Mouse (Mus musculus) neural tube, embryonic 13.5 days (tissue): ENCODE results near the gene Kif1b. TPM values are rescaled to one million over a fixed set of nuclear protein-coding genes. Genes with fewer than 3 reads are reported as not detected.

ENCODE experiments used
- ATAC-seq: fragments of 200-750 bp; cut with Nextera tagmentation; 2 replicates; pipeline ENCODE4 v1.8.0; 2017; ENCODE audit warnings: low read depth, mild to moderate bottlenecking, moderate TSS enrichment, moderate library complexity
- H3K27ac ChIP-seq: fragments of 300-500 bp; sonication (generic); replicated peaks from 2 replicates; pipeline ENCODE4 v1.5.1; 2015; ENCODE audit warnings: moderate library complexity, mild to moderate bottlenecking, inconsistent platforms
- H3K27me3 ChIP-seq: fragments of 300-500 bp; sonication (generic); 2 replicates; pipeline ENCODE4 v1.6.1; 2015; ENCODE audit warnings: mild to moderate bottlenecking, inconsistent platforms
- H3K36me3 ChIP-seq: fragments of 300-500 bp; sonication (generic); 2 replicates; pipeline ENCODE4 v1.6.1; 2015; ENCODE audit warnings: mild to moderate bottlenecking, inconsistent platforms
- H3K4me1 ChIP-seq: fragments of 300-500 bp; sonication (generic); replicated peaks from 2 replicates; pipeline ENCODE4 v1.6.1; 2015; ENCODE audit warnings: inconsistent platforms
- H3K4me2 ChIP-seq: fragments of 300-500 bp; sonication (generic); 2 replicates; pipeline ENCODE4 v1.6.1; 2015; ENCODE audit warnings: inconsistent platforms, mild to moderate bottlenecking, moderate library complexity
- H3K4me3 ChIP-seq: fragments of 300-500 bp; sonication (generic); 2 replicates; pipeline ENCODE4 v1.5.1; 2015; ENCODE audit warnings: mild to moderate bottlenecking, inconsistent platforms
- H3K9ac ChIP-seq: fragments of 300-500 bp; sonication (generic); 2 replicates; pipeline ENCODE4 v1.6.1; 2015; ENCODE audit warnings: moderate library complexity, mild to moderate bottlenecking, inconsistent platforms
- H3K9me3 ChIP-seq: fragments of 300-500 bp; sonication (generic); 2 replicates; pipeline ENCODE4 v1.6.1; 2016; ENCODE audit warnings: inconsistent platforms
- WGBS: fragments of 180-500 bp; shearing (Covaris S2); methylation state at CpG from one replicate; pipeline ENCODE4 v1.1.7; 2015; 5-methylcytosine and 5-hydroxymethylcytosine counted together
- polyA plus RNA-seq: library from polyadenylated mRNA; unstranded; fragments of >200 nt; fragmentation: Nextera tagmentation; extraction: Ambion mirVana; gene quantifications from 2 replicates; pipeline ENCODE4 v1.2.1, GENCODE M21; 2015

The Kif1b gene
- polyA plus RNA-seq, 1 experiment from 2014 or later: 123 TPM

DNA sequence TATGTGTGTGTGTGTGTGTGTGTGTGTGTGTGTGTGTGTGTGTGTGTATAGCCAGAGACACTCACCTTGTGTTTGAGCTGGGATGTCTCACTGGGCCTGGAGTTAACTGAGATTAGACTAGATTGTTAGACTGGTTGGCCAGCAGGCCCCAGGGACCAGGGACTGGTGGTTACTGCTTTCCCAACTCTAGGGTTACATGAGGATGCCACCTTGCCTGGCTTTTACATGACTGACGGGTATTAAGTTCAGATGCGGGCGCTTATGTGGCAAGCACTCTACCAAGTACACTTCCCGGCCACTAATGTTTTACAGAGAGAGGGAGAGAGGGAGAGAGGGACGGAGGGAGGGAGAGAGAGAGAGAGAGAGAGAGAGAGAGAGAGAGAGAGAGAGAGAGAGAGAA, 4.5 kb upstream of the Kif1b start:
- no peak overlapping the region for H3K27ac ChIP-seq
- no peak overlapping the region for H3K4me2 ChIP-seq
- no peaks in the 10 kb centered on the region for H3K9me3 ChIP-seq
- no peaks in the 10 kb centered on the region for H3K36me3 ChIP-seq
- no peak overlapping the region for H3K4me3 ChIP-seq
- H3K9ac ChIP-seq: no peak overlapping the region
- no peaks in the 10 kb centered on the region for H3K27me3 ChIP-seq
- ATAC-seq: no peak
- peaks cover 13% of the 10 kb centered on the region for H3K4me1 ChIP-seq
- WGBS: 83% methylated on average over 5 of the region's 5 CpGs

DNA sequence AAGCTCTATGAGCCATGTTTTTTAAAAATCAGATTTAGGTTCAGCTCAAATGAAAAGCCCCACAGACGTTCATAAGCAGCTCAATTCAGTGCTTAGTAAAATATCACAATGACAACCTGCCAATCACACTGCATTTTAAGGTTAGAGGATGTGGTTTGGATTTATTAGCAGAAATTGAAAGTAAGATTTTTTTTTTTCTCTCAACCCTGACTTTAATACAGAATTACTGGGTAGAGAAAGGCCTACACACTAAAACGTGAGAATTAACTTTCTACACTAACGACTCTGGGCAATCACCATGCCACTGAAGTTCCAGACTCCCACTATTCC, 963 bp upstream of the Kif1b start:
- Histone ChIP-seq H3K27ac (peak overlapping the region; percentile 99), H3K4me2 (peak overlapping the region; percentile 68), H3K9ac (peak overlapping the region; percentile 87), H3K4me1 (peaks cover 40% of the 10 kb centered on the region), H3K36me3 (no peaks in the 10 kb centered on the region), H3K9me3 (no peaks in the 10 kb centered on the region), H3K4me3 (peak overlapping the region; percentile 71), H3K27me3 (no peaks in the 10 kb centered on the region)
- no peak for ATAC-seq
- WGBS: 25% methylated on average over 3 of the region's 3 CpGs

DNA sequence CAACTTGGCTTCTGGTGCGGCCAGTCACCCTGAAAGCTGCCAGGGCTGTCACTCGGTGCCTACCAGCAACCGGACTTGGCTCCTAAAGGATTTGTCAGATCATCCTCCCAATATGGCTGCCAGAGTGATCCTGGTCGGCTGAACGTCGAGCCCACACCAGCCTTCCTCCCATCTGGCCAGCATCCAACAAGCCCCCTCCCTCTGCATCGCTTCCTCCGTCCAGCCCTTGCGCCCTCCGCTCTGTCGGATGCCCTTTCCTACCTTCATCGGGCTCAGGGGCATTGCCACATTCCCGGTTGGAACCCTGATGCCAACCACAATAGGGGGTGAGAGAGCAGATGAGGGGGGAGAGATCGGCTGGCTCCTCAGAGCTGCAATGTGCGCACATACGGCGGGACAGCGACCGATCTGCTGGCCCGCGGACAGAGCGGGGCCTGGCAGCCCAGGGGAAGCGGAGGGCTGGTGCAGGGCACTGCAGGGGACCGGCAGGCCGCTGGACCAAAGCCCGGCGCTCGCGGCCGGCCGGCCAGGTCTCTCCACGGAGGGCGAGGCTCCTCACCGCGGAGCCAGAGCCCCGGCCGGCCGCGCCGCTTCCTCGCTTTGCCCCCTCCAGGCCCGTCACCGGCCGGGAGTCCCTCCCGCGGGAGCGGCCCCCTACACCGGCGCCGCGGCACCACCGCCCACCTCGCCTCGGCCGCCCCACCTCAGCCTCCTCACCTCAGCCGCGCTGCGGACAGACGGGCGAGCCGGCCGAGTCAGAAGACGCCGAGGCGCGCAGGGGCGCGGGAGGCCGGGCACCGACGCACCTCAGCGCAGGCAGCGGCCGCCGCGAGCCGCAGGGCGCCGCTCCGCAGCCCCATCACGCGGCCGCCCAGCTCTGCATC, 539 bp downstream of the Kif1b start:
- WGBS: under 1% methylated on average over 73 of the region's 83 CpGs
- peaks cover 53% of the 10 kb centered on the region for H3K4me1 ChIP-seq
- no peaks in the 10 kb centered on the region for H3K9me3 ChIP-seq
- peak overlapping the region; percentile 100 for H3K9ac ChIP-seq
- peak overlapping the region; percentile 90 for H3K4me2 ChIP-seq
- H3K27me3 ChIP-seq: no peaks in the 10 kb centered on the region
- no peaks in the 10 kb centered on the region for H3K36me3 ChIP-seq
- peak overlapping the region; percentile 71 for H3K4me3 ChIP-seq
- ATAC-seq: peak; percentile 56
- H3K27ac ChIP-seq: peak overlapping the region; percentile 99

DNA sequence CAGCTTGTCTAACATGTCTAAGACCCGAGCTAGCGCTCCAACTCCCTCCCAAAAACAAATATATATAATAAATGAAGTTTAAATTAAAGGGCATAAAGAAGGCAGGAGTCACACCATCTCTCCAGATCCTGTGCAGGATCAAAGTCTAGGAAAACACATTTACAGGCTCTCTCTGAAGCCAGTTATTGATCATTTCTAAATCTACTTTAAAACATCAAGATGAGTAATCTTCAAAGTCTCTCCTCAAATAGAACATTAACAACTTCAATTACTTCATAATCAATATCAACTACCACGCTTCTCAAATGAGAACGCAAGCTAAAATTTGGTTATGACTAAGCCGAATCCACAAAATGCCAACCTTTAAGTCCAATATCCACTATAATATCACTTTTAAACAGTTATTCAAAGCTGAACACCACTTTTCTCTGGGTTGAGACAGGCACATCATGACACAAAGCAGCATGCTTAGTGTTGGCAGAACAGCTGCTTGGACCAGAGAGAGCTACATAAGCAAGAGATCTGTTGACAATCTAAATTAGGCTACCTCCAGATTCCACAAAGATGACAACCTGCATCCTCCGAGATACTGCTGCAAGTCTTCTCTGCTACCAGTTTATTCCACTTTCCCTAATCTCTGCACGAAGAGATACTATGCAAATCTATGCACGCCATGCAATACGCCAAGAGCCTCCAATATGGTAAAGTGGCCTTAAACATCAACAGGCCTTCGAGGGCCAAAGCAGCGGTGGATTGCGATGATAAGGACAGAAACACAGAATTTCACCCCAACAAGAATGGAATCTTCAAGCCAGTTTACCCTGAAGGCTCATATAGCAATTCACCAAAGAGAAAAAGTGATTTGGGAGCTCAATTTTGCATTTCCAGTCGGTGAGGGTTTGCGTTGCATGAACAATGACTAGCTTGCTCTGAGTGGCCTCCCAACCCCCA, 1.5 kb downstream of the Kif1b start:
- no peaks in the 10 kb centered on the region for H3K9me3 ChIP-seq
- H3K36me3 ChIP-seq: no peaks in the 10 kb centered on the region
- no peak for ATAC-seq
- peak overlapping the region; percentile 90 for H3K4me2 ChIP-seq
- H3K4me1 ChIP-seq: peaks cover 62% of the 10 kb centered on the region
- peak overlapping the region; percentile 71 for H3K4me3 ChIP-seq
- no peaks in the 10 kb centered on the region for H3K27me3 ChIP-seq
- peak overlapping the region; percentile 99 for H3K27ac ChIP-seq
- H3K9ac ChIP-seq: peak overlapping the region; percentile 100
- 33% methylated on average over 14 of the region's 14 CpGs for WGBS

DNA sequence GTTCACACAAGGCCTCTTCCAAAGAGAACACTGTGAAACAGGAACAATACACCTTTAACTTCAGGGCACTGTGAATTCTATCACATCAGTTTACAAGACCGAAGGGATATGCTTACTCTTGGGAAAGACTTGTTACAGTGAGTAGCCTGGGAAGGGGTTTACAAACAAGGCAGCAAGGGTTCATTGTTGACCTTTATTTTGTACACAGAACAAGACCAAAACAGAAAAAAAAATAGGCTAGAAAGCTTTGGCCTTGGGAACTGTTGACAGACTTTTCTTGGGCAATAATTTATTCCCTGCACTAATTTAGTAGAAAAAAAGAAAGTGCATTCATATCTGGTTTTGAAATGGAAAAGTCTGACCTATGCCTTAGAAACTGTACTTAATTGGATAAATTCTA, 3.0 kb downstream of the Kif1b start:
- H3K4me2 ChIP-seq: peak overlapping the region; percentile 90
- H3K27me3 ChIP-seq: no peaks in the 10 kb centered on the region
- H3K27ac ChIP-seq: no peak overlapping the region
- H3K4me3 ChIP-seq: peak overlapping the region; percentile 9; the same call in 1 of the 2 replicates
- no peaks in the 10 kb centered on the region for H3K36me3 ChIP-seq
- 70% methylated on average over 1 of the region's 1 CpGs for WGBS
- no peak for ATAC-seq
- peak overlapping the region; percentile 43 for H3K9ac ChIP-seq
- H3K9me3 ChIP-seq: no peaks in the 10 kb centered on the region
- peaks cover 64% of the 10 kb centered on the region for H3K4me1 ChIP-seq

DNA sequence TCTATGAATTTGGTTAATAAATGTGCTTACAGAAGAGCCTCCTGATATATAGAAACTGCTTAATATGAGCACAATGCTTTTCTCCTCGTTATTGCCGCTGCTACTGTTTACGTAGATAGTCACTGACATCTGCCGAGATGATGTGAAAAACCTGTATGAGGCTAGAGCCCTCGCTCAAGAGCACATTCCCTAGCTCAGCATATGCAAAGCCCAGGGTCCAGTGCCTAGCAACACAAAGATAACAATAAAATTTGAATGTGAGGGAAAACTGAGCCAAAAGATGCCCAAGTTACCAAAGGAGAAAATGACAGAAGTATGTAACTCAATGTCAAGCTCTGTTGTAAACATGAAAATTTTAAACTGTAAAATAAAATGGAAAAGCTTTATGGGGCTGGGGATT, 4.0 kb downstream of the Kif1b start:
- H3K27ac ChIP-seq: no peak overlapping the region
- H3K9me3 ChIP-seq: no peaks in the 10 kb centered on the region
- ATAC-seq: no peak
- peak overlapping the region; percentile 90 for H3K4me2 ChIP-seq
- H3K27me3 ChIP-seq: no peaks in the 10 kb centered on the region
- peak overlapping the region; percentile 41; the same call in 1 of the 2 replicates for H3K9ac ChIP-seq
- peaks cover 56% of the 10 kb centered on the region for H3K4me1 ChIP-seq
- H3K36me3 ChIP-seq: no peaks in the 10 kb centered on the region
- 57% methylated on average over 5 of the region's 5 CpGs for WGBS
- peak overlapping the region; percentile 9 for H3K4me3 ChIP-seq

DNA sequence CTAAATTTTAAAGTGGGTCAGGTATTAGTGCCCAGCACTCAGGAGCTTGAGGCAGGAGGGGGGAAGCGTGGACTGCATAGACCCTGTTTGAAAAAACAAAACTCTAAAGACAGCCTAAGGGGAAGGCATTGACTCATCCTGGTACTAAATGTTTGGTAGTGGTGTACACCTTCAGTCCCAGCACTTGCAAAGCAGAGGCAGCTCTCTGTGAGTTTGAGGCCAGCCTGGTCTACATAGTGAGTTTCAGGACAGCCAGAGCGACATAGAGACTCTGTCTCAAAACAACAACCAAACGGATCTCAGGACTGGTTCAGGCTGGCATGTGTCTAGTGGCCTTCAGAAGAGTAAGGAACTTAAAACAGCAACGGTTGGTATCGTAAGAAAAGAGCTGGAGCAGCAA, 4.7 kb downstream of the Kif1b start:
- no peak overlapping the region for H3K27ac ChIP-seq
- no peaks in the 10 kb centered on the region for H3K27me3 ChIP-seq
- no peaks in the 10 kb centered on the region for H3K36me3 ChIP-seq
- peaks cover 53% of the 10 kb centered on the region for H3K4me1 ChIP-seq
- ATAC-seq: no peak
- WGBS: 76% methylated on average over 5 of the region's 5 CpGs
- H3K4me2 ChIP-seq: peak overlapping the region; percentile 90
- no peaks in the 10 kb centered on the region for H3K9me3 ChIP-seq
- no peak overlapping the region for H3K4me3 ChIP-seq
- no peak overlapping the region for H3K9ac ChIP-seq

DNA sequence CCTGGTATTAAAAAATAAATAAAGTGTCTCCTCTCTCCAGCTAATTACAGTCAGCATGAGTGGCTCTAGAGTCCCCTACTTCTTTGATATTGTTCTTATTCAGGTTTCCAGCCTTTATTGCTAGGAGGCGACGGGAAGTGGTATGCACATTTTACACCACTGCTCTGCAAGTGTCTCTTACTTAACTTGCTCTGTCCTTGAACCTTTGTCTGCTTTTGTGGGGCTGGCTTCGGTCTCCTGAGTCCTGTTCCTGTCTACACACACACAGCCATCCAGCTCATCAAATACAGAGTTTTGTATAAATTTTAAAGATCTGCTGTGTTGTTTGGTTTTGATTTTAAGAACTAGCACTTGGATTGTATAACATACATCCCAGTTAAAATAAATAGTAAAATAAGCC, 5.4 kb downstream of the Kif1b start:
- Histone ChIP-seq H3K27ac (0 out of 2 replicates have a peak overlapping the region, but pooled peaks have one; percentile 10), H3K9ac (peak overlapping the region; percentile 26; the same call in 1 of the 2 replicates), H3K4me2 (0 out of 2 replicates have a peak overlapping the region, but pooled peaks have one; percentile 11), H3K36me3 (no peaks in the 10 kb centered on the region), H3K4me1 (peaks cover 57% of the 10 kb centered on the region), H3K9me3 (no peaks in the 10 kb centered on the region), H3K27me3 (no peaks in the 10 kb centered on the region), H3K4me3 (no peak overlapping the region)
- no peak for ATAC-seq
- 41% methylated on average over 3 of the region's 3 CpGs for WGBS

DNA sequence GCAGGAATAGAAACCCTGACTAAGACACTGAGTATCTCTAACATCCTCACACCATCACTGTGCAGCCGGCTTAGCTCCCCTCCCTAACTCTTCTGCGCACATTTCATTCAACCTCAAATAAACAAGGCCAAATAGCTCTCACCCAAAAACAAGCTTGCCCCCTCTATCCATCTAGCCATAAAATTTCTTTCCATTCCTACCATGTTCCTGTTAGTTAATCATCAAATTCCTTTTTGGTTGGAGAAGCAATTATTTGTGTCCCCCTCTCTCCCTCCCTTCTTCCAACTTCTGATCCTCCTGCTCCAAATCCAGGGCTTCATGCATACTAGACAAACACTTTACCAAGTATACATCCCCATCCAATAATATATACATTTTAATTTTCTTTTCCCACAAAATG, 11.0 kb downstream of the Kif1b start:
- Histone ChIP-seq H3K4me3 (no peak overlapping the region), H3K27me3 (no peaks in the 10 kb centered on the region), H3K4me2 (no peak overlapping the region), H3K27ac (no peak overlapping the region), H3K9me3 (no peaks in the 10 kb centered on the region), H3K4me1 (peaks cover 33% of the 10 kb centered on the region), H3K36me3 (0 out of 2 replicates have a peak, but pooled peaks cover 6% of the 10 kb centered on the region), H3K9ac (no peak overlapping the region)
- no peak for ATAC-seq
- 89% methylated on average over 2 of the region's 2 CpGs for WGBS

DNA sequence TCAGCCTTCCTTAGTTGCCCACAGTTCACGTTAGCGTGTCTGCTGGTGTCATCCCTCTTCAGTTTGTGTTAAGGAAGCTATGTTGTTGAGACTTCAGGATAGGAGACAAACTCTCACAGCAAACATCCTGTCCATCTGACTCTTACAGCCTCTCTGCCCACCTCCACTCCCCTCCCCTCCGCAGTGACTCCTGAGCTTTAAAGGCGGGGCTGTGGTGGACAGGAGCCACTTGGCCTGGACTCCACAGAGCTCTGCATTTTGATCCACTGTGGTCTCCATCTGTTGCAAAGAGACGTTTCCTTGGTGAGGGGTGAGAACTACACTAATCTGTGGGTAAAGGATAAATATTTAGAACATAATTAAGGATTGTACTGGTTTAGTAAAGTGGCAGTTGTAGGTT, 14.5 kb downstream of the Kif1b start:
- no peak overlapping the region for H3K4me2 ChIP-seq
- no peak overlapping the region for H3K4me3 ChIP-seq
- WGBS: 85% methylated on average over 5 of the region's 5 CpGs
- no peak overlapping the region for H3K27ac ChIP-seq
- no peak for ATAC-seq
- H3K9ac ChIP-seq: no peak overlapping the region
- H3K36me3 ChIP-seq: peaks cover 34% of the 10 kb centered on the region
- no peaks in the 10 kb centered on the region for H3K27me3 ChIP-seq
- H3K9me3 ChIP-seq: no peaks in the 10 kb centered on the region
- H3K4me1 ChIP-seq: peaks cover 26% of the 10 kb centered on the region

DNA sequence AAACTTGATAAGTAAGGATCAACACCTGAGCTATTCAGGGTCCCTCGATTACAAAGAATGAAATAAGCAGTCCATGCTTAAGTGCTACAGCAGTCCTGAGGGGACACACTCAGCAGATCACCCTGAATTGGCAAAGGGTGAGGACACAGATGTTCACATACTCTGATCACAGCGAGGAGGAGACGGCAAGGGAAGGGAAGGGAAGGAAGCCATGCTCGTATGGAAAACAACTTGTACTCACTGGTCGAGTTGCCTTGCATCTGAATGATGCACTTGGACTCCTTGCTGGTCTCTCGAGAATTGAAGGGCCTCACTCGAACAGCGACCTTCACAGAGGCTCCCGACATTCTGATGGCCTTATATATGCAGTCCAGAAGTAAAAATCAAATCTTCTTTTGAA, 16.4 kb downstream of the Kif1b start:
- WGBS: 81% methylated on average over 9 of the region's 9 CpGs
- H3K36me3 ChIP-seq: peaks cover 40% of the 10 kb centered on the region
- ATAC-seq: no peak

DNA sequence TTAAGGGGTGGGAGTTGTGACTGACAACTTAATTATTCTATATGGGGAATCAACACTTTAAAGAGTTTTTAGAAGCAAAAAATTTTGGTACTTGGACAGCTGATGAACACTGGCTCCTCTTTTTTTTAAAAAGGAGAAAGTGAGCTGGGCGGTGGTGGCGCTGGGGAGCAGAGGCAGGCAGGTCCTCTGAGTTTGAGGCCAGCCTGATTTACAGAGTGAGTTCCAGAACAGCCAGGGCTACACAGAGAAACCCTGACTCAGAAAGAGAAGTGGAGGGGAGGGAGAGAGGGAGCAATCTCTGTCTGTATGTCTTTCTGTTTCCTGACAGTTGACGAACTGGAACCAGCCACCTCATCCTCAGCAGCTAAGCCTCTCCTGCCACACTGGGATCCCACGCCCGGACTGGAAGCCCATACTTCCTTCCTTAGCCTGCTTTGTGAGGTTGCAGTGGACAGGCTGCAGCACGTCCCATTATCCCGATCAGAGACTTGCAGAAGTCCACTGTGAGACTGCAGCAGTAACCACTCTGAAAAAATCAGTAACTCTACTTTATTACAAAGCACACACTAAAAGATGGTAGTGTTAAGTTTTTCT, 17.2 kb downstream of the Kif1b start:
- WGBS: 92% methylated on average over 7 of the region's 7 CpGs
- ATAC-seq: no peak

More for the DNA sequence above, 16.4 kb downstream of the Kif1b start:
- no peak overlapping the region for H3K27ac ChIP-seq
- H3K4me2 ChIP-seq: no peak overlapping the region
- H3K4me3 ChIP-seq: no peak overlapping the region
- H3K9ac ChIP-seq: no peak overlapping the region
- no peaks in the 10 kb centered on the region for H3K9me3 ChIP-seq
- peaks cover 26% of the 10 kb centered on the region for H3K4me1 ChIP-seq
- no peaks in the 10 kb centered on the region for H3K27me3 ChIP-seq

More for the DNA sequence above, 17.2 kb downstream of the Kif1b start:
- Histone ChIP-seq H3K9me3 (no peaks in the 10 kb centered on the region), H3K9ac (no peak overlapping the region), H3K27ac (no peak overlapping the region), H3K27me3 (no peaks in the 10 kb centered on the region), H3K36me3 (peaks cover 40% of the 10 kb centered on the region), H3K4me2 (no peak overlapping the region), H3K4me1 (peaks cover 24% of the 10 kb centered on the region), H3K4me3 (no peak overlapping the region)
